Mouse (Mus musculus) cerebellum, adult 2 months (tissue): ENCODE results near the gene Taf8.

Experiments used
- CTCF ChIP-seq: fragments of 200-500 bp; IDR thresholded peaks from 2 replicates; pipeline ENCODE4 v1.5.1; 2011; ENCODE audit warnings: low read depth, mild to moderate bottlenecking, control low read depth, low read length, moderate library complexity, borderline replicate concordance; ENCODE audit not compliant: insufficient read depth
- POLR2A ChIP-seq: fragments of 200-500 bp; IDR thresholded peaks from 2 replicates; pipeline ENCODE4 v1.6.1; 2011; ENCODE audit warnings: low read length, control low read depth, borderline replicate concordance; ENCODE audit not compliant: insufficient read depth

DNA sequence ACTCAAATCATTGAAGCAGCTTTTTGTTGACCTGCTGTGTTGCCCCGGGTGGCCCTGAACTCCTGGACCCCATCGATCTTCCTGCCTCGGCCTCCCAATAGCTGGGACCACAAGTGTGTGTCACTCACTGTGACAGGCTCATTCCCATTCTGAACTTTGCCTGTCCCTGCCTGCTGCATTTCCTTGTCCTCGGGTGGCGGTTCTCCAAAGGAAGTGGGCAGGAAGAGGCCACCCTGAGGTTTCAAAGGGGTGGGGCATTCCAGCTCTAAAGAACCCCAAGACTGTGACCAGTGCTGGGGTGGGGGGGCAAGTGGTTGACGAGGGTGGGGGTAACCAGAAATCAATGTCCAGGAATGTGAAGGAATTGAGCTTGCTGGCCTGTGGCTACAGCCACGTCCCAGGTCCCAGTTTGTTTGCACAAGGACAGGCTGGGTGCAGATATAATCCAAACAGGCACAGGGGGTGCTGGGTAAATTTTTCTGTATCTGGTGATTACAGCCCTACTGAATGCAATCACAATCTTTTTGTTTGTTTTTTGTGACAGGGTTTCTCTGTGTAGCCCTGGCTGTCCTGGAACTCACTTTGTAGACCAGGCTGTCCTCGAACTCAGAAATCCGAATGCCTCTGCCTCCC, 62.6 kb downstream of the Taf8 start:
- TF ChIP-seq POLR2A (no peak), CTCF (no peak)
